Mouse (Mus musculus) brown adipose tissue, adult 24 weeks (tissue): ENCODE data around the gene Sipa1l1. TPM values are rescaled to one million over a fixed set of nuclear protein-coding genes. Genes with fewer than 3 reads are reported as not detected.
"Not testable (repeated sequence)": the region's sequence is repeated elsewhere in the genome, so short reads cannot be mapped to it uniquely, and the experiment has no call there.

Experiments used
- H3K27ac ChIP-seq: fragments of 200-500 bp; replicated peaks from 2 replicates; pipeline ENCODE4 v1.5.1; 2012; ENCODE audit warnings: low read depth, mild to moderate bottlenecking, low read length
- H3K4me1 ChIP-seq: fragments of 200-500 bp; 2 replicates; pipeline ENCODE4 v1.6.1; 2012; ENCODE audit warnings: low read length, mixed read lengths; ENCODE audit not compliant: control insufficient read depth, insufficient read depth, insufficient read length
- H3K4me3 ChIP-seq: fragments of 200-500 bp; 2 replicates; pipeline ENCODE4 v1.5.1; 2012; ENCODE audit warnings: low read depth, mild to moderate bottlenecking, low read length, moderate library complexity; ENCODE audit not compliant: insufficient read depth
- polyA plus RNA-seq: library from polyadenylated mRNA; stranded (reverse); fragments of >200 nt; gene quantifications from 2 replicates; pipeline ENCODE4 v1.2.4, GENCODE M21; 2012; ENCODE audit not compliant: missing spikeins, insufficient read depth, insufficient read length

The Sipa1l1 gene
- polyA plus RNA-seq, 1 experiment = 29.7 TPM

- H3K4me3 ChIP-seq = no peak overlapping the region
- no peak overlapping the region for H3K27ac ChIP-seq
- H3K4me1 ChIP-seq = peaks cover 6% of the 10 kb centered on the region; the same call in 1 of the 2 replicates
Measured at GRCm38 (mm10) chr12:82166101-82166571, 3.0 kb upstream of the Sipa1l1 start.

DNA sequence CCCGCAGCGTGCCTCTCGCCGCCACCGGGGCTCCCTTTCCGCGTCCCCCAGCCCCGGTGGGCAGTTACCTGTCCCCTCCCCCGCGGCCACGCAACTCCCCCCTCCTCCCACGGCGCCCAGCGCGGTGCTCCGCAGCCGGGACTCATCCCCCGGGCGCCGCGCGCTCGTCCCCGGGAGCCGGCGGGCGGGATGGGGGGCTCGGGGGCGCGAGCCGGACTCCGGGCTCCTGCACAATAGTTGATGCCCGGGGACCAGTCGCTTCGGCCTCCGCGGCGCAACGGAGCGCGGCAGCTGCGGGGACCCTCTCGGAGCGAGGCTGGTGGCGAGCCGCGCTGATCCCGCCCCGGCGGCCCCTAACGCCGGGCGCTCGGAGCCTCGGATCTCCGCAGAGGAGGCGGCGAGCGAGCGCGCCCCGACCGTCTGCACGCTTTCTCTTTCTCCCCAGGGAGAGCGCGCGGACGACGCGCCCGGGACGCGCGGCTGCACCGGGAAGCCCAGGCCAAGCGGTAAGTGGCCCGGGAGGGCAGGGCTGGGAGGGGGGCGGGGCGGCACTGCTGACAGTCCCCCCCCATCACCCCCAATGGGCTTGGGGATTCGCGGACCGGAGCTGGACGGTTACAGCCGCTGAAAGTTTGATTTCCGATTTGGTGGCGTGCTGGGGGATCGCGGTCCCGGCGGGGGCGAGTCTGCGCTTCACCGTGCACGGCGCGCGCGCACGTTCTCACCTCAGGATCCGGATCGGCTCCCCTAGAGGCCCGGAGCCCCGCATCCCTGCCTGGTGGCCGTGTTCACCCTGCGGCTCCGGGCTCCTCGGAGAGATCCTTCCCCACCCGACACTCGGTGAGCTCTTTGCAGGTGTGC, 681 bp downstream of the Sipa1l1 start:
- Histone ChIP-seq H3K27ac (peak overlapping the region; percentile 47), H3K4me3 (peak overlapping the region; percentile 90), H3K4me1 (no peaks in the 10 kb centered on the region; the same call in 1 of the 2 replicates)

- Histone ChIP-seq H3K4me1 (no peaks in the 10 kb centered on the region; the same call in 1 of the 2 replicates), H3K27ac (peak overlapping the region; percentile 47), H3K4me3 (peak overlapping the region; percentile 90)
Measured at GRCm38 (mm10) chr12:82170461-82171279, 1.6 kb downstream of the Sipa1l1 start.

GRCm38 (mm10) chr12:82171591-82171990, 2.5 kb downstream of the Sipa1l1 start:
- peaks cover 1% of the 10 kb centered on the region for H3K4me1 ChIP-seq
- H3K4me3 ChIP-seq = peak overlapping the region; percentile 90

GRCm38 (mm10) chr12:82173623-82174022, 4.5 kb downstream of the Sipa1l1 start:
- no peak overlapping the region for H3K27ac ChIP-seq
- no peak overlapping the region for H3K4me3 ChIP-seq
- H3K4me1 ChIP-seq = peaks cover 12% of the 10 kb centered on the region

More at GRCm38 (mm10) chr12:82171591-82171990, 2.5 kb downstream of the Sipa1l1 start:
- H3K27ac ChIP-seq = peak overlapping the region; percentile 47; the same call in 1 of the 2 replicates

DNA sequence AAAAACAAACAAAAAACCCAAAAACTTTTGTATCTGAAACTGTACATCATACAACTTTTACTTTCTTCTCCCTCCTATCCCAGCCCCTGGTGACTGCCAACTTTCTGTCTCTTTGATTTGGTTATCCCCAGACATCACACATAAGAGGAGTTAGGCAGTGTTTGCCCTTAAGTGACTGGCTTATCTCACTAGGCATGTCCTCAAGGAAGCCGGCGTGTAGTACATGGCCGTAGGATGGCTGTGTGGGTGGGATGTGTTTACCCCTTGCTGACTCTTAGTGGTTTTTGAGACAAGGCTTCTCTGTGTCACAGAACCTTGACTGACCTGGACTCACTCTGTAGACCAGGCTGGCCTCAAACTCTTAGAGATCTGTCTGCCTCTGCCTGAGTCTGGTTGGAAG, 6.6 kb downstream of the Sipa1l1 start:
- Histone ChIP-seq H3K27ac (no peak overlapping the region), H3K4me3 (no peak overlapping the region), H3K4me1 (peaks cover 18% of the 10 kb centered on the region)

DNA sequence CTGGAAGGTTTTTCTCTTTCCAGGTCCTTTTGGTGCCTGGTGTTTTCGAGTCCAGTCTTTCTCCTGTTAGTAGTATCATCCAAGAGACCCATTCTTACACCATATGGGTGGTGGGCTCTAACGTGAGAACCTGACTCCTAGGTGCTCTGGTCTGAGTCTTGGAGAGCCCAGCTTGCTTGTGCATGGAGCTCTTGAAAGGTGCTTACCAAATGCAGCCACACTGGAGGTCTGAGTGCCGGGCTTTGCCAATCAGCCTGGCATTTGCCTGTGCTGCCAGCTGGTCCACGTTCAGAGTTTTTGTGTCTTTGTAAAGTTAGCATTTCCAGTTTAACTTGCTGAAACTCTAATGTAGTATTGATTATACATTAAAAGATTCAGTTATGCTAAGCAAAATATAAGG, 9.5 kb downstream of the Sipa1l1 start:
- Histone ChIP-seq H3K27ac (no peak overlapping the region), H3K4me3 (no peak overlapping the region), H3K4me1 (peaks cover 18% of the 10 kb centered on the region)

DNA sequence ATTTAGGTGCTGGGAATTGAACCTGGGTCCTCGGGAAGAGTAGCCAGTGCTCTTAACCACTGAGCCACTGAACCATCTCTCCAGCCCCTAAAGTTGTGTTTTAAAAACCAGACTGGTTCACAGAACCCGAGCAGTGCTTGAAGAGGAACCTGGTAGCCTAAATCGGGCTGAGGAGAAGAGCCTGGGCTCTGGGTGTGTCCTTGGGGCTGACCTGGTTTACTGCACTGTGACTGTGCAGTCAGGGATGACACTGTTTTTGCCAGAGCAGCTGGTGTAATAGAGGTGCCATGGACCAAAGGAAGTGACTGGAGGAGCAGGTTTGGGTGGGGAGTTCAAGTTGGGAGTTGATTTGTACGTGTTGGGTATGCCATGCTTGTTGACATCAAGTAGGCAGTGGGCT, 10.5 kb downstream of the Sipa1l1 start:
- 0 out of 2 replicates have a peak overlapping the region, but pooled peaks have one; percentile 18 for H3K27ac ChIP-seq
- peaks cover 18% of the 10 kb centered on the region for H3K4me1 ChIP-seq
- no peak overlapping the region for H3K4me3 ChIP-seq

DNA sequence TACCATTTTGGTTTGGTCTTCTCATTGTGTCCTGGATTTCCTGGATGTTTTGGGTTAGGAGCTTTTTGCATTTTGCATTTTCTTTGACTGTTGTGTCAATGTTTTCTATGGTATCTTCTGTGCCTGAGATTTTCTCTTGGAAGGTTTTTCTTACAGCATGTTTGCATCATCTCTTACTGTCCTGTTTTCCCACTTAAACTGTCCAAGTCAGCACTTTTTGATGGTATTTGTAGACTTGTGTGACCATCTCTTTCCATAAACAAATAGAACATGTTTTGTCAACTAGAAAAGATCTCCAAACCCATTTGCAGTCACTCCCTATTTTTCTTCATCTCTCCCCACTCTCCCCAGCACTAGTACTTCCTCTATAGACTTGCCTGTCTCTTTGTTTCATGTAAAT, 17.0 kb downstream of the Sipa1l1 start:
- H3K4me3 ChIP-seq = not testable (repeated sequence)
- Histone ChIP-seq H3K27ac (peak overlapping the region; percentile 49), H3K4me1 (peaks cover 29% of the 10 kb centered on the region)

GRCm38 (mm10) chr12:82186740-82187139, 17.6 kb downstream of the Sipa1l1 start:
- H3K4me1 ChIP-seq = peaks cover 32% of the 10 kb centered on the region
- H3K4me3 ChIP-seq = no peak overlapping the region
- peak overlapping the region; percentile 49 for H3K27ac ChIP-seq

- Histone ChIP-seq H3K4me3 (no peak overlapping the region), H3K4me1 (peaks cover 34% of the 10 kb centered on the region), H3K27ac (peak overlapping the region; percentile 80)
Measured at GRCm38 (mm10) chr12:82187178-82187839, 18.2 kb downstream of the Sipa1l1 start.

- peak overlapping the region; percentile 80 for H3K27ac ChIP-seq
- H3K4me3 ChIP-seq = no peak overlapping the region
- peaks cover 39% of the 10 kb centered on the region for H3K4me1 ChIP-seq
Measured at GRCm38 (mm10) chr12:82188321-82189075, 19.4 kb downstream of the Sipa1l1 start.

GRCm38 (mm10) chr12:82189076-82189675, 20.1 kb downstream of the Sipa1l1 start:
- peak overlapping the region; percentile 80 for H3K27ac ChIP-seq
- peaks cover 39% of the 10 kb centered on the region for H3K4me1 ChIP-seq
- no peak overlapping the region for H3K4me3 ChIP-seq
